Mouse (Mus musculus) erythroblast, adult 5-6 weeks (primary cell): ENCODE data around the gene Ccr1. TPM values are rescaled to one million over a fixed set of nuclear protein-coding genes. Genes with fewer than 3 reads are reported as not detected.

Experiments
- ATAC-seq: replicated peaks from 2 replicates; pipeline ENCODE4 v1.8.0; 2016; ENCODE audit warnings: moderate number of reproducible peaks, mild to moderate bottlenecking, moderate TSS enrichment, inconsistent platforms; ENCODE audit not compliant: poor library complexity, low FRiP score, severe bottlenecking
- total RNA-seq, 2 experiments: library from RNA; stranded (forward) in 1 of 2; stranded (reverse) in 1 of 2; fragments of 150-400 nt in 1 of 2; fragments of 200-764, 138-1000 nt in 1 of 2; gene quantifications; 2 replicates each; pipeline versions ENCODE4 v1.2.3 to v1.2.4; 2015 to 2017; ENCODE audit warnings: low replicate concordance in 2 of 2

Ccr1 gene
- total RNA-seq (2015; ENCODE audit: low replicate concordance) (12.3 and 17.3 TPM in 2 replicates), total RNA-seq (2017; ENCODE audit: low replicate concordance) (12.1 and 14.9 TPM in 2 replicates)

DNA sequence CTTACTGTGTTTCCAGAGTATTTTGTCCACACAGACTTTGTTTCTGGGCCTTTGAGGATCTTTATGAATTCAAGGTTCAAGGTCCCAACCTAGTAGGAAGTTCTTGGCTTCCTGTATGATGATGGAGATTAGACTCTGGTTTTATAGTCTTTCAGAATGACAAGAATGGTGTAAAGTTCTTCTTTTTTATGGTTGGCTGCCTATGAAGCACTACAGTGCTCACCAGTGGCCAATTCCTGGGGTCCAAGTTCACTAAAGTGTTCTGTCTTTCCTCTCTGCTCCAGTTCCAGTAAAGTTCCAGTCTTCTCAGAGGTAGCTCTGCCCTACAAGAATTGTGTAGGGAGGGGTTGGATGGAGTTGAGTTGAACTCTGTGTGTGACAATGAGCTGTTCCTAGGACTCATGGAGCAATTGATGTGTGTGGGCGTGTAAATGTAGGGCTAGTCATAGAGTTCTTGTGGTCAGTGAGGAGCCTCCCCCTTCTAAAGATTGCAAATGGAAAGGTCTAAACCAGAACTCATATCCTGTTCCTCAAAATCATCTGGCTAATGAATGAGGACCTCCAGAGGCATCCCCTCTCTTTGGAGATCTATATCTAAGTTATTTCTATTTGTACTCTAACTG lies at the start of gene Ccr1:
TSS of gene Ccr1 (minus strand) at position 403 of the 623 bp plus-strand sequence.
- ATAC-seq, result no peak

DNA sequence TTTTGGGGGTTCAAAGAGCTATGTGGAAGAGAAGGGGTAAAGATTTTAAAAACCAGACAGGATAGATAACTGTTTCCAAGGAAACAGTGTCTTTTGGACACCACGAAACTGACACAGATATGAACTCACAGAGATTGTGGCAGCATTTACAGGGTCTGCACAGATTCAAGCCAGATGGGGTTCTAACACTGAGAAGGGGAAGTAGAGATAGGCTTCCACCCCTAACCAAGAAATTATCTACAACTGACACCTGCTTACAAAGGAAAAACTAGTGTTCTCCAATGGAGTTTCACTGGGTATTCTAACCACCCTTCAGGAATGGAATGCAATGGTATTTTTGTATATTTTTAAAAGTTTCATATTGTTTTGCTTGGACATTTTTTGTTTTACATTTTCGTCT lies 47.6 kb upstream of the Ccr1 start:
- ATAC-seq, result peak; percentile 51

DNA sequence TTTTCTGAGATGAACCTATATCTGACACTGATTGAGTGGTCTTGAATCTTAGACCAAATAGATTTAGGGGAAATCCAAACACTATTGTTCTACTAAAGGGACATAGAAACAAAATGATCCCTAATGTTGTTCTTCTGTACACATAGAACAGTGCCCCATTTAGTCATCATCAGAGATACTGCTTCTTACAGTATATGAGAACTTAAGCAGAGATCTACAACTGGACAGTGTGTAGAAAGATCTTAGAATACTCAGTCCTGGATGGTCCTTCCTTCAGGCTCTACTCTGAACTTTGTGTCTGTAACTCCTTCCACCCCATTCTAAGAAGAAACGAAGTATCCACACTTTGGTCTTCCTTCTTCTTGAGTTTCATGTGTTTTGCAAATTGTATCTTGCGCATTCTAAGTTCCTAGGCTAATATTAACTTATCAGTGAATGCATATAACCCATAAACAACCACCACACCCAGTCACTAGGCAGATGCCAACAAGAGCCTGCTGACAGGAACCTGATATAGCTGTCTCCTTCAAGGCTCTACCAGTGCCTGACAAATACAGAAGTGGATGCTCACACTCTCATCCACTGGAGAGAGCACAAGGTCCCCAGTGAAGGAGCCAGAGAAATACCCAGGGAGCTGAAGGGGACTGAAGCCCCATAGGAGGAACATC lies 46.6 kb upstream of the Ccr1 start:
- ATAC-seq, result peak; percentile 69

DNA sequence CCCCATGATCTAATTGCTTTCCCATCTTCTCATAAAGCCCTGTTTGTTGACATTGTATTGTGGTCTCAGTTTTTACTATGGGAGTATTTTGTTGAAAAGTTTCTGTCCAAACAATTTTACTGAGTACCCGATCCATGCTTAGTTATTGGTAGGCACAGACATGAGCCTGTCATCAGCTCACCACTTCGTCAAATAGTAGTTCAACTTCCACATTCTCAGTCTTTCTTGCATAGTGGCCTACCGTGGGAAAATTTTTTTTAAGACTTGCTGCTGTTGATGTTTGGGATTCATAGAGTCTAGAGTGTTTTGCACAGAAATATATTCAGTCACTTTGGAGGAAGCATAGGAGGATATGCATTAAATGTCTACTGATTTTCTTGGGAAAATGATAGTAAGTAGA lies 44.8 kb upstream of the Ccr1 start:
- ATAC-seq, result no peak

DNA sequence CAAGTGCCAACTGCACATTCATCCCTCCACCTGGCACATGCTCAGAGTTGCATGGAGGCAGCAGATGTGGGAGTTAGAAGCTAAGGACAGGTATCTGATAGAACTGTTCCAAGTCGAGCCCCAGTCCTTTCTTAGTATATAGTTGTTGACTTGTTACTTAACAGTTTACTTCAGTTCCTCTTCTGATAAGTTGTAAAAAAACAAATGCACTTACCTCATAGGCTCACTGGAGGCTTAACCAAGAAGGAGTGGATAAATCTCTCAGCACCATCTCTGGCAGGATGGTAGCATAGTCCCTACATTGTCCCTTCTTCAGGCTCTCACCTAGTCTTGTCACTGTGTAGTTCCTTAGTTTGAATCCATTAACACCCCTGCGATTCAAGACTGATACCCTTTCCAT lies 44.2 kb upstream of the Ccr1 start:
- no peak for ATAC-seq

DNA sequence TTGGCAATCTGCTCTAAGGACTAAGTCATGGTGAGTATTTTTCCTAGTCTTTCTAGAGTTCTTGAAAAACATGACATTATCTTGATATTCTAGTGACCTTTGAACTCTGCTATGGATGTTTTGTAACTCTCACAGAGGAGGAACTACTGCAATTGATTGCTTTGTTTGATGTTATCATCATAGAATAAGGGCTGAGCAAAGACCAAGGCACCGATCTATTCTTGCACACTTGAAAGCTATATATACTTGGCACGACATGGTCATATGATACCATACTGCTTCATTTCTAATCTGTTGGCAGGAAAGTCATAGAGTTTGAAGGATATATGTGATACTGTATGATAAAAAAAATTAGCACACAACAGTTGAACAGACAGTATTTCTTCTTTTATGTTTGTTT lies 31.3 kb upstream of the Ccr1 start:
- no peak for ATAC-seq

DNA sequence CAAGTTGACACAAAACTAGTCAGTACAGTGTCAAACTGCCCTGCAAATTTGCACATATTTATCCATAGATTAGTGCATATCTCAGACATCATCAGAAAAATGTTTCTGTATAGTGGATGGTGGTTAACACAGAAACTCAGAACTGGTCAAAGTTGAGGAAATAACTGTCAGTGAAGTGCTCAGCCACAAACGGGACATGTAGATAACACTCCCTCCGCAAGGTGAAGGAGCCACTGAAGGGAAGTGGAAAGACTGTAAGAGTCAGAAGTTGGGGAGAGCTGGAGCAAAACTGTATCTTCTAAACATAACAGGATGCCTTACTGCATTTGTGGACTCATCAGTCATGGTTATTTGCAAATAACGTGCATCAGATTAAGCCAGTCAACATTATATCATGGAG lies 29.2 kb upstream of the Ccr1 start:
- no peak for ATAC-seq

DNA sequence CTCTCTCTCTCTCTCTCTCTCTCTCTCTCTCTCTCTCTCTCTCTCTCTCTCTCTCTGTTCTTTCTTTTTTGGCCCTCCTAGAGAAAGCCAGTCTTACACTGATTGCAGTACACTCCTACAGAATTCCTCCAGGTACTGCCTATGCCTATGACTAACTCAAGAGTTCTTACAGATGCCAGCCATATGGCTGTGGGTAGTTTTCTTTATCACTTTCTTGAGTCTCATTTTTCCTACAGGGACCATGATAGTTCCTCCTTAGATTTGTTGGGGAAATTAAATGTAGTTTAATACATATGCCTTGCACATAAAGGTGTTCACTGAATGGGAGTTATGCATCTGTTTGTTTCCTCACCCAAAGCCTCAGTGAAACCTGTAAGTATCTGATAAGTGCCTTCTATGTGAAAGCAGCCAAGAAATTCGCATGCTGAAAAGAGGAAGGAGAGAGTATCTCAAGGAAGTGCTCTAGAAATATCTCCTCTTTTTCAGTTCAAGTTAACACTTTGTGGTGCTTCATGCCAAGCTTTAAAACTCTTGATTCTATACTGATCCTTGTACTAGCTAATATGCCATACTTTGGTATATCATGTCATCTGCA lies 22.9 kb upstream of the Ccr1 start:
- peak; percentile 59 for ATAC-seq

DNA sequence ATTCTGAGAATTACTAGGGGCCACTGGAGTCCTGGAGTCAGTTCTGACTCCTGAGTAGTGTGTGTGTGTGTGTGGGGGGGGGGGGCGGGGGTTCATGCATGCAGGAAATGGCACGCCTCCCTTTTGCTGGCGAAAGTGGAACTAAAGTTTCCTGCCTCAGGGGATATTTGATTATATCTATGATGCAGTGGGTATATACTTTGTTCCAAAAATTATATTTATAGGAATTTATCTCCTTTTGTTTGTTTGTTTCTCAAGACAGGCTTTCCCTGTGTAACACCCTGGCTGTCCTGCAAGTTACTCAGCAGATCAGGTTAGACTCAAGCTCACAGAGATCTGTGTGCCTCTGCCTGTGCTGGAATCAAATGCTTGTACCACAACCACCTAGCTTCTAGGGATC lies 21.2 kb upstream of the Ccr1 start:
- ATAC-seq, result no peak

DNA sequence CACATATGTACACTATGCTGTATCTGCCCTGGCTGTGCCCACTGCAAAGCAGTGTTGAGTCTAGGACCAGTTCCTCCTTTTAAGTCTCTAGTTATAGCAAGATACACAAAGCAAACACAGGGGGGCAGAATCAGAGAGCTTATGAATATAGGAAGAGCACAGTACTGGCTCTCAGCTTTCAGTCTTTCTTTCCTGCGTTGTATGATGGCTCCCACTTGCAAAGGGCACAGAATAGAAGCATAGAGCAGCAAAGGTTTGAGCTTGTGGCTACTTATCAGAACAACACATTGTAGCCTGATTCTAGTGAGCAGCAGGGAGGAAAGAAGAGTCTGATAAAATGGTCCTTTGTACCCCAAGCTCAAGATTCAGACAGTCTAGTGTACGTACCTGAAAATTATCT lies 17.7 kb upstream of the Ccr1 start:
- peak; percentile 65 for ATAC-seq

DNA sequence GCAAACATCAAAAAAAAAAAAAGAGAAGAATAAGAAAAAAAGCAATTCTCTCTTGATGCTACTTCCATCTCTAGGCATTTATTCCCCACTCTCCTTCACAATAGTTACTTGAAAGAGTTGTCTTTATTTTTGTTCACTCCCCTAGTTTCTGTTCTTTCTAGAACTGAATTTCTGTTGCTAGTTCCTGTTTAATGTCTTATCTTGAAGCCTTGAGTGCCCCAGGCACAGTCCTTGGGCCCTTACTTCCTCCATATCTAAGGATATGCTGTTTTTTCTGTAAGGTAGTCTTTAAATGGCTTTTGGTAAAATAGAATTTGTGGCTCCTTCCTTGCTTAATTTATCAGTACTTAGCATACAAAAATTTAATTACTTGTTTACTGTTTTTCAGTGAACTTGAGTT lies 16.5 kb upstream of the Ccr1 start:
- no peak for ATAC-seq

DNA sequence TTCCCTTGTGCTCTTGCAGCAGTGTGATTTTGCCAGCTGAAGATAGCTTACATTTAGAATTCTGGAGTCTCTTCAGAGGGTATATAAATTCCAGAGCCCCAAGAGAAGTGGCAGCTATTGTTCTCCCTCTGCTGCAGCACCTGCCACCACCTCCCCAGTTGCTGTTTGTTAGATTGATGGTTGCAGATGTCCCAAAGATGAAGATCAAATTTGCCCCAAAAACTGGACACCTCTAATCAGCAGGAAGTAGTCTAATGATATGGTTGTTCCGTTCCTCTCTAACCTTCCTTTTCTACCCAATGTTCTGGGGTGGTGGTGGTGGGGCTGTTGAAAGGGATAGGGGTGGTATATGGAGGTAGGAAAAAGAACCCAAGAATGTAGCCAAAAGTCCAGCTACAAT lies 14.2 kb upstream of the Ccr1 start:
- no peak for ATAC-seq

DNA sequence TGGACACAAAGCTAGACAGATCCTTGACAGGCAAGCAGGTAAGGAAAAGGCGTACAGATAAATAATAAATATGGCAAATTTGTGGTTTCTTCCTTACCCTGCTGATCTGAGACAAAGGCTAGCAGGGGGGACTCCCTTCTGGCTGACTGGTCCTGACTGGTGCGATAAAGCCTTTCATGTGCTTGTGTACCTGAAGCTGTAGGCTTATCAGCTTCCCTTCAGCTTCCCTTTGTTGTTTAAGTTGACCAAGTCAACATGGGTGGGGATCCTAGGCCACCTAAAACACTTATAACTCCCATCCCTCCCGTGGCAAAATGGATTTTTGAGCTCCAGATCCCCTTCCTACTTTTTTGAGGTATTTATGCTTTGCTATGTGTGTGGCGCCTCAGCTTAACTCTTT lies 13.4 kb upstream of the Ccr1 start:
- ATAC-seq, result no peak

DNA sequence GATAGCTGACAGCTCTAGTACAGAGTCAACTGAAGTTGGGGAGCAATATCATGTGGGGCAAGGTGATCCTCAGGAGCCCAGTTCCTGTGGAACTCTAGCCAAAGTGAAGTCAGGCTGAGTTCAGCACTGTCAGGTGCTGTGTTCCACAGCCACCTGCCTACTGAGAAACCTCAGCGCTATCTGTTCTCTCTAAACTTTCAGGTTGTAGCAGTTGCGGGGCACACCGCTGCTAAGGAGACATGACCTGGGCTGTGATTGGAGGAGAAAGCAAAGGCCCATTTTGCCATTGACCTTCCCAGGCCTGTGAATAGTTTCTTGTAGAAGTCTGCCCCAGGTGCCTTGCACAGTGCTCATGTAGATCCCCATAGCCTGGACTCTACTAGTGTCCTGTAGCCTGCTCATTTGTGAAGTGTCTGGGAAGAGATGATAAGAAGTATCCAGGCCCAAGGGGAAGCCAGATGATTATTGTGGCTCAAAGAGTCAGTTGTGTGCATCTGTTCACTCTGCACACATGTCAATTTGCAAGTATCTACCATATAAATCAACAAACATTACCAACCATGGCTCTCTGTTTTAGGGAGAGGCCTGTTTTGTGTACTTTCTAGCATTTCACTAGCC lies 12.5 kb upstream of the Ccr1 start:
- ATAC-seq, result peak; percentile 86

DNA sequence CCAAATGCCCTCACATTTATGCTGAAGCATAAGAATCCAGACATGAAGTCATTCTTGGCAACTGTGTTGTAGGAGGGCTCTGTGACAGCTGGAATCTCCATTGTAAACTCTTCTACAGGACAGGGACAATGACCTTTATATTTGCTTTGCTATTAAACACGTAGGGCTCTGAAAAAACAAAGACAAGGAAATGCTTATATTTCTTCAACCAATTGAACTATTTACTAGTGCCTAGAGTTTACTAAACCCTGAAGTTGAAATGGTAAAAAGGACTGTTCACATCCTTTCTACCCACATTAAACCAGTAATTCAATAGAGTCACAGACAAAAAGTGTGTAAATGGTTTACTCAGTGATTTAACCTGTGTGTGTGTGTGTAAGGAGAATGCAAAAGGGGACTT lies 9.8 kb upstream of the Ccr1 start, which contains the start of gene Ccr1l1:
TSS of gene Ccr1l1 (minus strand) at position 101 of the 400 bp plus-strand sequence.
- no peak for ATAC-seq

DNA sequence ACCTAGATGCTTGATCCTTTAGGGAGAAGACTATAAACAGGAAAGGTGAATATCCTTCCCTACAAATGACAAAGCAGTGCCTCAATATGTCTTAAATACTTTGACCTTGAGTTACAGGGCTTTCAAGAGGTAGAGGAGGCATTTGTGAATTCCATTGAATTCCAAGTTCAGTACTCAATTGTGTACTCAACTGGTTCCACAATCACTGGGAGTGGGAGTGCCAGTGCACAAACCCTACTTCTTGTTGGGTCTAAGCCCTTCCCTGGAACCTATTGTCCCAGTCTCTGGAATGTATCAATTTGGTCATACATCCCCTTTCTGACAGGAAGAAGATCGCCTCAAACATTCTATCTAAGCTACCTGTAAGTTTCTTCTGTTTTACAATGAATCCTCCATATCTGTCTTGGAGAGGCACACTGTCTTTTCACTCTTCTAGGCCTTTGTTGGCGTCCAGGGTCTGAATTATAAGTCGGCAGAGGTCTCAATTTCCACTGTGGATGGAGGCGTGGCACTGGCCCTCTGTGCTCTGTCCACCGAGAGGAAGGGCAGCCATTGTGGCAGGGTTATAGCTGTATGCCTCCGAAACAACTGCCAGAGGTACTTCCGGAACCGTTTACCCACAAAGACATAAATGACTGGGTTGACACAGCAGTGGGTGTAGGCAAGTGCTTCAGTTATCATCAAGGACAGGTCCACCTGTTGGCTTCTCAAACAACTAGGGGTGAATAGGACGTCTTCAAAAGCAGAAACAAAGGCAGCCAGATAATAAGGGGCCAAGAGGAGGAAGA lies 8.6 kb upstream of the Ccr1 start:
- ATAC-seq, result no peak

DNA sequence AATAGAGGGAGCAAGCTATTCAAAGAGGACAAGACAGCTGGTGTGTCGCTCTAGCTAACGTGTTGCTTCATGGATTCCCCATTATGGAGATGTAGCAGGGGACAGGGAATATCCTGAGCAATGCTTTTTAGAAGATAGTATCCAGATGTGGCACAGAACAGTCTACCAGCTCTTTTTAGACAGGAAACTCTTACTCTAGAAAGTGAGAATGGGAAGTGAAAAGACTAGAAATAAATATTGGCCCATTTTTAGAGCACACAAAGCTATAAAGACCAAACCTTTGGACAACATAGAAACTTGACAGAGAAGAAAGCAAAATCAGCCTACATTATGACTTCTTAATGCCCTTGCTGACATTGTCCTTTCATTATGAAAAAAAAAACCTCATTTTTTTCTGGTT lies 7.1 kb upstream of the Ccr1 start:
- ATAC-seq, result no peak

DNA sequence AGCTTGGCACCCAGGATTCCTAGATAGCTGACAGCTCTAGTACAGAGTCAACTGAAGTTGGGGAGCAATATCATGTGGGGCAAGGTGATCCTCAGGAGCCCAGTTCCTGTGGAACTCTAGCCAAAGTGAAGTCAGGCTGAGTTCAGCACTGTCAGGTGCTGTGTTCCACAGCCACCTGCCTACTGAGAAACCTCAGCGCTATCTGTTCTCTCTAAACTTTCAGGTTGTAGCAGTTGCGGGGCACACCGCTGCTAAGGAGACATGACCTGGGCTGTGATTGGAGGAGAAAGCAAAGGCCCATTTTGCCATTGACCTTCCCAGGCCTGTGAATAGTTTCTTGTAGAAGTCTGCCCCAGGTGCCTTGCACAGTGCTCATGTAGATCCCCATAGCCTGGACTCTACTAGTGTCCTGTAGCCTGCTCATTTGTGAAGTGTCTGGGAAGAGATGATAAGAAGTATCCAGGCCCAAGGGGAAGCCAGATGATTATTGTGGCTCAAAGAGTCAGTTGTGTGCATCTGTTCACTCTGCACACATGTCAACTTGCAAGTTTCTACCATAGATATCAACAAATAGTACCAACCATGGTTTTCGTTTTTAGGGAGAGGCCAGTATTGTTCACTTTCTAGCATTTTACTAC lies 1.5 kb downstream of the Ccr1 start:
- ATAC-seq, result peak; percentile 89

DNA sequence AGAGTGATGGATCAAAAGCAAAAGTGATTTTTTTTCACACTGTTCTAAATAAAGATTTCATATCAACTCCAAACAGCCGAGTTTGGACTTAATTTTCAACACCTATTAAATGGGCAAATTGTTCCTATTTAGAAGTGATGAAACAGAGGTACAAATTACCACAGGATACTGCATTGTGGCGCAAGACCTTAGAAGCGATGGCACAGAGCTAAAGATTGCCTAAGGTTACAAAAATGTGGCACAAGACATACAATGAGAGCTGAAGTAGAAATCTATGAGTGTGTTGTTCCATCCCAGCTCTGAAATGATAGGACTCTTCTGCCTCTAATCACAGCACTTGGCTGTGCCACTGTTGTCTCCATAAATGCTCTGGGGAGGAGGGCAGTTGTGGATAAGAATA lies 3.7 kb downstream of the Ccr1 start:
- ATAC-seq, result no peak

DNA sequence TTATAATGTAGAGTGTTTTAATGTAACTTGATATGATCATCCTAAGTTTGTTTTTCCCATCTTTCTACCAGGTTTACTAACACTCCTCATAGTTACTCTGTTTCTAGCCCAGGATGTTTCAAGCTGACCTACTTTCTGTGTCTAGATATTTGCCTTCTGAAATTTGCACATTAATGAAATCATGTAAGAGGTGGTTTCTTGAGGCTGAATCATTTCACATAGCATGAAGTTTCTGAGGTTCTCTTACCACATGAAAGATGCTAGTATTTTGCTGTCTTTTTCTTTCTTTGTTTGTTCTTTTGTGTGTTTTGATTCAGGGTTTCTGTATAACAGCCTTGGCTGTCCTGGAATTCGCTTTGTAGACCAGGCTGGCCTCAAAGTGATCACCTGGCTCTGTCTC lies 8.3 kb downstream of the Ccr1 start:
- no peak for ATAC-seq
